Mouse (Mus musculus) limb, embryonic 12.5 days (tissue): Measurements from ENCODE around the gene Slc25a43. TPM values are rescaled to one million over a fixed set of nuclear protein-coding genes. Genes with fewer than 3 reads are reported as not detected.
"Not testable (repeated sequence)": the region's sequence is repeated elsewhere in the genome, so short reads cannot be mapped to it uniquely, and the experiment has no call there.

Source experiments
- ATAC-seq: fragments of 200-750 bp; cut with Nextera tagmentation; 2 replicates; pipeline ENCODE4 v1.8.0; 2017; ENCODE audit warnings: low read depth, moderate TSS enrichment; ENCODE audit not compliant: insufficient number of reproducible peaks, insufficient read depth, low FRiP score, low TSS enrichment
- H3K27ac ChIP-seq: fragments of 300-500 bp; sonication (generic); 2 replicates; pipeline ENCODE4 v1.5.1; 2016; ENCODE audit warnings: mild to moderate bottlenecking, moderate library complexity
- H3K27me3 ChIP-seq: fragments of 300-500 bp; sonication (generic); 2 replicates; pipeline ENCODE4 v1.6.1; 2016; ENCODE audit warnings: mild to moderate bottlenecking, moderate library complexity
- H3K36me3 ChIP-seq: fragments of 300-500 bp; sonication (generic); 2 replicates; pipeline ENCODE4 v1.6.1; 2016; ENCODE audit warnings: mild to moderate bottlenecking, moderate library complexity
- H3K4me1 ChIP-seq: fragments of 300-500 bp; sonication (generic); replicated peaks from 2 replicates; pipeline ENCODE4 v1.6.1; 2016
- H3K4me2 ChIP-seq: fragments of 300-500 bp; sonication (generic); 2 replicates; pipeline ENCODE4 v1.6.1; 2016; ENCODE audit warnings: mild to moderate bottlenecking, moderate library complexity
- H3K4me3 ChIP-seq: fragments of 300-500 bp; sonication (generic); replicated peaks from 2 replicates; pipeline ENCODE4 v1.5.1; 2016; ENCODE audit warnings: mild to moderate bottlenecking
- H3K9ac ChIP-seq: fragments of 300-500 bp; sonication (generic); replicated peaks from 2 replicates; pipeline ENCODE4 v1.6.1; 2016; ENCODE audit warnings: mild to moderate bottlenecking, moderate library complexity
- H3K9me3 ChIP-seq: fragments of 300-500 bp; sonication (generic); 2 replicates; pipeline ENCODE4 v1.6.1; 2016; ENCODE audit warnings: mild to moderate bottlenecking, moderate library complexity
- WGBS: fragments of 180-500 bp; shearing (Covaris S2); methylation state at CpG from one replicate; pipeline ENCODE4 v1.1.7; 2016; 5-methylcytosine and 5-hydroxymethylcytosine counted together
- polyA plus RNA-seq: library from polyadenylated mRNA; unstranded; fragments of >200 nt; fragmentation: Nextera tagmentation; extraction: Ambion mirVana; gene quantifications from 2 replicates; pipeline ENCODE4 v1.2.1, GENCODE M21; 2016

Slc25a43 gene
- polyA plus RNA-seq, 1 experiment from 2014 or later: 1.1 TPM

GRCm38 (mm10) chrX:36789360-36789759, 45.9 kb downstream of the Slc25a43 start:
- WGBS: 62% methylated on average over 4 of the region's 4 CpGs
- Histone ChIP-seq H3K9ac (no peak overlapping the region), H3K4me1 (no peaks in the 10 kb centered on the region), H3K4me3 (no peak overlapping the region), H3K36me3 (no peaks in the 10 kb centered on the region), H3K27ac (no peak overlapping the region), H3K27me3 (no peaks in the 10 kb centered on the region), H3K9me3 (no peaks in the 10 kb centered on the region), H3K4me2 (no peak overlapping the region)
- no peak for ATAC-seq

GRCm38 (mm10) chrX:36794571-36794970, 51.1 kb downstream of the Slc25a43 start:
- Histone ChIP-seq H3K4me1 (no peaks in the 10 kb centered on the region), H3K27me3 (no peaks in the 10 kb centered on the region), H3K9me3 (no peaks in the 10 kb centered on the region), H3K4me3 (no peak overlapping the region), H3K9ac (no peak overlapping the region), H3K27ac (no peak overlapping the region), H3K4me2 (no peak overlapping the region), H3K36me3 (peaks cover 10% of the 10 kb centered on the region; the same call in 1 of the 2 replicates)
- WGBS: 73% methylated on average over 5 of the region's 5 CpGs
- ATAC-seq: no peak

GRCm38 (mm10) chrX:36795424-36796162, 52.1 kb downstream of the Slc25a43 start, which contains the start of gene Slc25a5:
Slc25a5 (plus strand) TSS chrX:36795651.
- H3K4me2 ChIP-seq: peak within 1 kb of the TSS; percentile 54
- peak within 1 kb of the TSS; percentile 58 for H3K4me3 ChIP-seq
- ATAC-seq: peak; percentile 84
- no peaks in the 10 kb centered on the region for H3K27me3 ChIP-seq
- peak within 1 kb of the TSS; percentile 70 for H3K9ac ChIP-seq
- H3K9me3 ChIP-seq: no peaks in the 10 kb centered on the region
- 23% methylated on average over 41 of the region's 41 CpGs for WGBS
- peaks cover 10% of the 10 kb centered on the region; the same call in 1 of the 2 replicates for H3K36me3 ChIP-seq
- peak within 1 kb of the TSS; percentile 81 for H3K27ac ChIP-seq
- no peaks in the 10 kb centered on the region for H3K4me1 ChIP-seq

- peak overlapping the region; percentile 58 for H3K4me3 ChIP-seq
- H3K4me2 ChIP-seq: peak overlapping the region; percentile 54
- H3K27ac ChIP-seq: peak overlapping the region; percentile 81
- H3K9ac ChIP-seq: peak overlapping the region; percentile 70
- 10% methylated on average over 33 of the region's 41 CpGs for WGBS
- no peaks in the 10 kb centered on the region for H3K27me3 ChIP-seq
- ATAC-seq: peak; percentile 69
- H3K36me3 ChIP-seq: peaks cover 10% of the 10 kb centered on the region; the same call in 1 of the 2 replicates
- H3K9me3 ChIP-seq: no peaks in the 10 kb centered on the region
- H3K4me1 ChIP-seq: no peaks in the 10 kb centered on the region
Observed at GRCm38 (mm10) chrX:36796163-36796581, 52.7 kb downstream of the Slc25a43 start.

- Histone ChIP-seq H3K4me3 (peak overlapping the region; percentile 58), H3K9ac (peak overlapping the region; percentile 70; the same call in 1 of the 2 replicates), H3K4me2 (peak overlapping the region; percentile 54)
- not testable (repeated sequence) for ATAC-seq, H3K36me3 ChIP-seq, H3K9me3 ChIP-seq, H3K27ac ChIP-seq, H3K4me1 ChIP-seq, H3K27me3 ChIP-seq
- WGBS: 76% methylated on average over 8 of the region's 8 CpGs
Observed at GRCm38 (mm10) chrX:36796734-36797133, 53.3 kb downstream of the Slc25a43 start.

- Histone ChIP-seq H3K9me3 (no peaks in the 10 kb centered on the region), H3K4me3 (no peak overlapping the region), H3K9ac (no peak overlapping the region), H3K36me3 (peaks cover 10% of the 10 kb centered on the region; the same call in 1 of the 2 replicates), H3K4me2 (no peak overlapping the region), H3K27ac (no peak overlapping the region), H3K27me3 (no peaks in the 10 kb centered on the region), H3K4me1 (no peaks in the 10 kb centered on the region)
- 45% methylated on average over 6 of the region's 6 CpGs for WGBS
- no peak for ATAC-seq
Observed at GRCm38 (mm10) chrX:36799131-36799879, 55.8 kb downstream of the Slc25a43 start.

GRCm38 (mm10) chrX:36803189-36803588, 59.7 kb downstream of the Slc25a43 start:
- no peak for ATAC-seq
- WGBS: 73% methylated on average over 5 of the region's 5 CpGs
- no peaks in the 10 kb centered on the region for H3K9me3 ChIP-seq
- H3K27ac ChIP-seq: no peak overlapping the region
- peaks cover 5% of the 10 kb centered on the region; the same call in 1 of the 2 replicates for H3K4me1 ChIP-seq
- H3K4me2 ChIP-seq: no peak overlapping the region
- H3K4me3 ChIP-seq: no peak overlapping the region
- no peaks in the 10 kb centered on the region for H3K27me3 ChIP-seq
- H3K9ac ChIP-seq: no peak overlapping the region
- peaks cover 1% of the 10 kb centered on the region; the same call in 1 of the 2 replicates for H3K36me3 ChIP-seq

GRCm38 (mm10) chrX:36804196-36804595, 60.7 kb downstream of the Slc25a43 start:
- Histone ChIP-seq H3K27ac (no peak overlapping the region), H3K27me3 (no peaks in the 10 kb centered on the region), H3K9ac (no peak overlapping the region), H3K4me2 (no peak overlapping the region), H3K4me1 (peaks cover 5% of the 10 kb centered on the region; the same call in 1 of the 2 replicates), H3K36me3 (no peaks in the 10 kb centered on the region), H3K4me3 (no peak overlapping the region), H3K9me3 (no peaks in the 10 kb centered on the region)
- no peak for ATAC-seq
- WGBS: 32% methylated on average over 5 of the region's 5 CpGs

- Histone ChIP-seq H3K36me3 (no peaks in the 10 kb centered on the region), H3K4me1 (peaks cover 5% of the 10 kb centered on the region; the same call in 1 of the 2 replicates), H3K27ac (no peak overlapping the region), H3K27me3 (no peaks in the 10 kb centered on the region), H3K4me2 (no peak overlapping the region), H3K9ac (no peak overlapping the region), H3K9me3 (no peaks in the 10 kb centered on the region), H3K4me3 (no peak overlapping the region)
- WGBS: 64% methylated on average over 5 of the region's 5 CpGs
- no peak for ATAC-seq
Observed at GRCm38 (mm10) chrX:36805466-36806235, 62.2 kb downstream of the Slc25a43 start.

GRCm38 (mm10) chrX:36807360-36808317, 64.2 kb downstream of the Slc25a43 start:
- 17% methylated on average over 45 of the region's 45 CpGs for WGBS
- Histone ChIP-seq H3K36me3 (no peaks in the 10 kb centered on the region), H3K4me3 (peak overlapping the region; percentile 33), H3K9ac (no peak overlapping the region; the same call in 1 of the 2 replicates), H3K27ac (peak overlapping the region; percentile 70; the same call in 1 of the 2 replicates), H3K4me1 (peaks cover 5% of the 10 kb centered on the region; the same call in 1 of the 2 replicates), H3K27me3 (no peaks in the 10 kb centered on the region), H3K9me3 (no peaks in the 10 kb centered on the region), H3K4me2 (peak overlapping the region; percentile 52)
- peak; percentile 84 for ATAC-seq
